Mouse (Mus musculus) left cerebral cortex, adult 18-20 months (tissue): ENCODE measurements around the gene Retreg1. TPM values are rescaled to one million over a fixed set of nuclear protein-coding genes. Genes with fewer than 3 reads are reported as not detected.
"Not testable (repeated sequence)": the region's sequence is repeated elsewhere in the genome, so short reads cannot be mapped to it uniquely, and the experiment has no call there.

Source experiments
- DNase-seq, 2 experiments: peaks; one replicate each; pipeline ENCODE4 v3.0.0; 2021 to 2022; ENCODE audit warnings: low spot score in 2 of 2, mixed read lengths in 1 of 2
- total RNA-seq, 2 experiments: library from RNA; stranded (reverse); gene quantifications; 2 replicates each; pipeline ENCODE4 v1.2.3; 2021

Retreg1 gene
- total RNA-seq, 2 experiments from 2014 or later: 34.4 to 36.1 TPM

- DNase-seq: no peak
Observed at GRCm38 (mm10) chr15:25943386-25944137, 100.6 kb downstream of the Retreg1 start.

- DNase-seq: no peak
Observed at GRCm38 (mm10) chr15:25945224-25945623, 102.2 kb downstream of the Retreg1 start.

GRCm38 (mm10) chr15:25946482-25946881 lies 103.5 kb downstream of the Retreg1 start:
- DNase-seq: no peak

GRCm38 (mm10) chr15:25947383-25947782 lies 104.4 kb downstream of the Retreg1 start:
- no peak for DNase-seq

- no peak for DNase-seq
Observed at GRCm38 (mm10) chr15:25948257-25949223, 105.6 kb downstream of the Retreg1 start.

GRCm38 (mm10) chr15:25949696-25950095 lies 106.7 kb downstream of the Retreg1 start:
- DNase-seq: no peak

GRCm38 (mm10) chr15:25950584-25950983 lies 107.6 kb downstream of the Retreg1 start:
- no peak for DNase-seq

- no peak for DNase-seq
Observed at GRCm38 (mm10) chr15:25951037-25951436, 108.1 kb downstream of the Retreg1 start.

- no peak for DNase-seq
Observed at GRCm38 (mm10) chr15:25956001-25956400, 113.0 kb downstream of the Retreg1 start.

- DNase-seq: no peak
Observed at GRCm38 (mm10) chr15:25956422-25957117, 113.6 kb downstream of the Retreg1 start.

- DNase-seq: no peak
Observed at GRCm38 (mm10) chr15:25957651-25958050, 114.7 kb downstream of the Retreg1 start.

GRCm38 (mm10) chr15:25959375-25959774 lies 116.4 kb downstream of the Retreg1 start:
- DNase-seq: peak in 1 of 2 experiments; percentile 14

- no peak for DNase-seq
Observed at GRCm38 (mm10) chr15:25960231-25960630, 117.3 kb downstream of the Retreg1 start.

GRCm38 (mm10) chr15:25966220-25966774 lies 123.3 kb downstream of the Retreg1 start:
- DNase-seq: no peak

GRCm38 (mm10) chr15:25971596-25971995 lies 128.6 kb downstream of the Retreg1 start:
- no peak for DNase-seq

GRCm38 (mm10) chr15:25972758-25973157 lies 129.8 kb downstream of the Retreg1 start:
- no peak for DNase-seq

GRCm38 (mm10) chr15:25974352-25974751 lies 131.4 kb downstream of the Retreg1 start:
- DNase-seq: no peak

GRCm38 (mm10) chr15:25975810-25976209 lies 132.8 kb downstream of the Retreg1 start:
- DNase-seq: no peak

- DNase-seq: not testable (repeated sequence)
Observed at GRCm38 (mm10) chr15:25983614-25984013, 140.6 kb downstream of the Retreg1 start.

GRCm38 (mm10) chr15:25984067-25984733 lies 141.2 kb downstream of the Retreg1 start, which contains the start of gene Zfp622:
TSS of gene Zfp622 (plus strand) at chr15:25984366.
- DNase-seq: peak; percentile 94 to 96
